Mouse (Mus musculus) hindbrain, embryonic 11.5 days (tissue): ENCODE results near the gene Mfsd9. TPM values are rescaled to one million over a fixed set of nuclear protein-coding genes. Genes with fewer than 3 reads are reported as not detected.

Experiments used
- ATAC-seq: fragments of 200-750 bp; cut with Nextera tagmentation; 2 replicates; pipeline ENCODE4 v1.8.0; 2017; ENCODE audit warnings: mild to moderate bottlenecking, moderate TSS enrichment, moderate library complexity; ENCODE audit not compliant: low FRiP score
- DNase-seq: peaks from one replicate; pipeline ENCODE4 v3.0.0-alpha.2; 2015; ENCODE audit warnings: low spot score
- H3K27ac ChIP-seq: fragments of 300-500 bp; sonication (generic); 2 replicates; pipeline ENCODE4 v1.5.1; 2014; ENCODE audit warnings: mild to moderate bottlenecking, low read depth, low read length
- H3K27me3 ChIP-seq: fragments of 300-500 bp; sonication (generic); 2 replicates; pipeline ENCODE4 v1.6.1; 2014; ENCODE audit warnings: mild to moderate bottlenecking, low read length, moderate library complexity, mixed read lengths; ENCODE audit not compliant: control insufficient read depth, insufficient read depth
- H3K36me3 ChIP-seq: fragments of 300-500 bp; sonication (generic); 2 replicates; pipeline ENCODE4 v1.6.1; 2014; ENCODE audit warnings: mild to moderate bottlenecking, low read length, moderate library complexity, mixed read lengths; ENCODE audit not compliant: control insufficient read depth, insufficient read depth
- H3K4me1 ChIP-seq: fragments of 300-500 bp; sonication (generic); replicated peaks from 2 replicates; pipeline ENCODE4 v1.6.1; 2014; ENCODE audit warnings: low read length, mixed read lengths; ENCODE audit not compliant: control insufficient read depth, insufficient read depth
- H3K4me2 ChIP-seq: fragments of 300-500 bp; sonication (generic); replicated peaks from 2 replicates; pipeline ENCODE4 v1.6.1; 2014; ENCODE audit warnings: mild to moderate bottlenecking, low read depth, low read length
- H3K4me3 ChIP-seq: fragments of 300-500 bp; sonication (generic); 2 replicates; pipeline ENCODE4 v1.5.1; 2014; ENCODE audit warnings: low read depth, low read length
- H3K9ac ChIP-seq: fragments of 300-500 bp; sonication (generic); 2 replicates; pipeline ENCODE4 v1.6.1; 2014; ENCODE audit warnings: low read depth, low read length
- H3K9me3 ChIP-seq: fragments of 300-500 bp; sonication (generic); 2 replicates; pipeline ENCODE4 v1.6.1; 2016; ENCODE audit warnings: low read length; ENCODE audit not compliant: control insufficient read depth
- WGBS: fragments of 180-500 bp; shearing (Covaris S2); extraction: QIAGEN DNeasy Blood & Tissue Kit; methylation state at CpG from one replicate; pipeline ENCODE4 v1.1.7; 2014; 5-methylcytosine and 5-hydroxymethylcytosine counted together
- polyA plus RNA-seq: library from polyadenylated mRNA; unstranded; fragments of >200 nt; fragmentation: Nextera tagmentation; extraction: Ambion mirVana; gene quantifications from 2 replicates; pipeline ENCODE4 v1.2.1, GENCODE M21; 2014

Mfsd9 gene
- polyA plus RNA-seq, 1 experiment from 2014 or later, result 3.2 TPM

- Histone ChIP-seq H3K4me2 (peak overlapping the region; percentile 71), H3K4me1 (no peaks in the 10 kb centered on the region), H3K27ac (no peak overlapping the region), H3K9me3 (no peaks in the 10 kb centered on the region), H3K36me3 (no peaks in the 10 kb centered on the region), H3K9ac (no peak overlapping the region; the same call in 1 of the 2 replicates), H3K27me3 (no peaks in the 10 kb centered on the region), H3K4me3 (peak overlapping the region; percentile 60)
- WGBS, result 35% methylated on average over 5 of the region's 5 CpGs
- ATAC-seq, result peak; percentile 56
- DNase-seq, result peak; percentile 9
These were observed 737 bp downstream of the Mfsd9 start for GRCm38 (mm10) chr1:40789666-40790233.

GRCm38 (mm10) chr1:40788956-40789355 lies 1.5 kb downstream of the Mfsd9 start:
- 86% methylated on average over 6 of the region's 6 CpGs for WGBS
- ATAC-seq (no peak), DNase-seq (no peak)
- Histone ChIP-seq H3K27me3 (no peaks in the 10 kb centered on the region), H3K27ac (no peak overlapping the region), H3K36me3 (no peaks in the 10 kb centered on the region), H3K4me3 (no peak overlapping the region), H3K4me2 (no peak overlapping the region), H3K4me1 (no peaks in the 10 kb centered on the region), H3K9me3 (no peaks in the 10 kb centered on the region), H3K9ac (no peak overlapping the region)

DNA sequence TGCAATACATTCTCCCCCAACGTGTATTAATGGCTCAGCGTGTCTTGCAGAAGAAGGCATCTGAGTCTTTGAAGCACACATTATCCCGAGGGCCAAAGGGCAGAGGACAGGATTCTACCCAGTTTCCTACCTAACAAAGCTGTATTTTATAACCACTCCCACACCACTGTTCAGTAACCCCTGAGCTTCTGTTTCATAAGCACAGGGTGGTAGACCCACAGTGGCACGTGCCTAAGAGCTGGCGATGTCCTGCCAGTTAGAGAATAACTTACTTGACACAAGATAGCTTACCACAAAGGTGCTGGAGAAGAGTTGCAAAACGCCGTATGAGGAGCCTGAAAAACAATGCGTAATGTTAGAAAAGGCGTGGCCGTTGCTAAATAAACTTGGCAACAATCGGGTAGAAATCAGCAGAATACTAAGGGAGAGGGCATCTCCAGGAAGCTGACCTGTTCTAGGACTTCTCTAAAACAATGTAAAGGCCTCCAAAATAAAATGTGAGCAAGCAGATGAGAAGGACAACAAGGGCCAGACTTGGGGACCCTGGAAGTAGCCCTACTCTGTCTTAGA lies 4.5 kb downstream of the Mfsd9 start:
- WGBS, result 91% methylated on average over 11 of the region's 11 CpGs
- no peaks in the 10 kb centered on the region for H3K4me1 ChIP-seq
- H3K4me2 ChIP-seq, result no peak overlapping the region
- no peak for DNase-seq
- H3K9me3 ChIP-seq, result no peaks in the 10 kb centered on the region
- no peaks in the 10 kb centered on the region for H3K27me3 ChIP-seq
- no peaks in the 10 kb centered on the region for H3K36me3 ChIP-seq
- no peak for ATAC-seq
- no peak overlapping the region for H3K4me3 ChIP-seq
- no peak overlapping the region for H3K27ac ChIP-seq
- H3K9ac ChIP-seq, result no peak overlapping the region

GRCm38 (mm10) chr1:40784306-40784705 lies 6.2 kb downstream of the Mfsd9 start:
- no peaks in the 10 kb centered on the region for H3K27me3 ChIP-seq
- WGBS, result 89% methylated on average over 9 of the region's 9 CpGs
- H3K36me3 ChIP-seq, result no peaks in the 10 kb centered on the region
- DNase-seq, result no peak
- no peak overlapping the region for H3K9ac ChIP-seq
- H3K4me1 ChIP-seq, result no peaks in the 10 kb centered on the region
- no peak overlapping the region for H3K4me3 ChIP-seq
- no peak for ATAC-seq
- H3K9me3 ChIP-seq, result no peaks in the 10 kb centered on the region
- no peak overlapping the region for H3K4me2 ChIP-seq
- H3K27ac ChIP-seq, result no peak overlapping the region

DNA sequence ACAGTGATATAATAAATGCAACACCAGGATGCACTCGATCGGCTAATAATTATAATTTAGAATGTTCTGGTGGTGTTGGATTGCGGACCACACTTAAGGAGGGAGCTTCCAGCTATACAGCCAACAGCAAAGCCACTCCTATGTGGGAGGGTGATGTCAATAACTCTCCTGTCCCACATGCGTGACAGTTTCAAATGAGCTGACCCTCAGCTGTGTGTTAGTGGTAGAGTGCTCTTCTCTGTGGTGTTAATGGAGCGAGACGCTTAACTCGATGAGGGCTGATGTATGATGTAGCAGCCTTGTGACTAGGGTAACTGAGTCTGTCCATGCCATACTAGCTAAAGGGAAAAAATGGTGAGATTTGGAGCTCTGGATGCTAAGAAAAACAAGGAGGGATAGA lies 7.0 kb downstream of the Mfsd9 start:
- H3K9me3 ChIP-seq, result no peaks in the 10 kb centered on the region
- H3K36me3 ChIP-seq, result no peaks in the 10 kb centered on the region
- WGBS, result 93% methylated on average over 7 of the region's 7 CpGs
- H3K4me2 ChIP-seq, result no peak overlapping the region
- ATAC-seq (no peak), DNase-seq (no peak)
- no peak overlapping the region for H3K4me3 ChIP-seq
- no peaks in the 10 kb centered on the region for H3K4me1 ChIP-seq
- no peak overlapping the region for H3K27ac ChIP-seq
- no peaks in the 10 kb centered on the region for H3K27me3 ChIP-seq
- H3K9ac ChIP-seq, result no peak overlapping the region

DNA sequence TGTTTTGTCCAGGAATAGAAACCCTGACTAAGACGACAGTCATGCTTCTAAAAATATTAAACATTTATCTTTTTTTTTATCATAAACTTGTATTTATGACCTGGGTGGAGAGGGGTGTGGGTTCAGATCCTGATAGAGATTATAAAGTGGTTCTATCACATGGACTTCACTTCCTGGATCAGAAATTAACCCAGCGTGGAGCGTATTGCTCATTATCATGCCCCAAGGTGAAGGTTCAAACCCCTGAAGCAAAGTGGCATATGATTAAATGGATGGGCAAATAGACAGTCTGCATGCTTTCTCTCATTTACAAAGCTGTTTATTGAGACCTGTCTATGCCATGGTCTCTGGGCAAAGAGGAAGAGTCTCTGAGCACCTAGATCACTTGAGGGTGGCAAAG lies 13.7 kb downstream of the Mfsd9 start:
- Histone ChIP-seq H3K4me1 (no peaks in the 10 kb centered on the region), H3K9ac (no peak overlapping the region), H3K4me3 (no peak overlapping the region), H3K27ac (no peak overlapping the region), H3K36me3 (no peaks in the 10 kb centered on the region), H3K4me2 (no peak overlapping the region), H3K27me3 (no peaks in the 10 kb centered on the region), H3K9me3 (no peaks in the 10 kb centered on the region)
- ATAC-seq (no peak), DNase-seq (no peak)
- 91% methylated on average over 3 of the region's 3 CpGs for WGBS

- Histone ChIP-seq H3K27ac (no peak overlapping the region), H3K9me3 (no peaks in the 10 kb centered on the region), H3K4me2 (no peak overlapping the region), H3K27me3 (no peaks in the 10 kb centered on the region), H3K36me3 (no peaks in the 10 kb centered on the region), H3K4me1 (no peaks in the 10 kb centered on the region), H3K9ac (no peak overlapping the region), H3K4me3 (no peak overlapping the region)
- ATAC-seq (no peak), DNase-seq (no peak)
- WGBS, result 73% methylated on average over 2 of the region's 2 CpGs
These were observed 14.4 kb downstream of the Mfsd9 start for GRCm38 (mm10) chr1:40776102-40776501.

- H3K27ac ChIP-seq, result no peak overlapping the region
- DNase-seq (no peak), ATAC-seq (no peak)
- H3K9ac ChIP-seq, result no peak overlapping the region
- WGBS, result 94% methylated on average over 10 of the region's 10 CpGs
- H3K4me2 ChIP-seq, result no peak overlapping the region
- no peak overlapping the region for H3K4me3 ChIP-seq
- H3K27me3 ChIP-seq, result no peaks in the 10 kb centered on the region
- no peaks in the 10 kb centered on the region for H3K4me1 ChIP-seq
- H3K36me3 ChIP-seq, result no peaks in the 10 kb centered on the region
- H3K9me3 ChIP-seq, result no peaks in the 10 kb centered on the region
These were observed 16.4 kb downstream of the Mfsd9 start for GRCm38 (mm10) chr1:40774040-40774439.

DNA sequence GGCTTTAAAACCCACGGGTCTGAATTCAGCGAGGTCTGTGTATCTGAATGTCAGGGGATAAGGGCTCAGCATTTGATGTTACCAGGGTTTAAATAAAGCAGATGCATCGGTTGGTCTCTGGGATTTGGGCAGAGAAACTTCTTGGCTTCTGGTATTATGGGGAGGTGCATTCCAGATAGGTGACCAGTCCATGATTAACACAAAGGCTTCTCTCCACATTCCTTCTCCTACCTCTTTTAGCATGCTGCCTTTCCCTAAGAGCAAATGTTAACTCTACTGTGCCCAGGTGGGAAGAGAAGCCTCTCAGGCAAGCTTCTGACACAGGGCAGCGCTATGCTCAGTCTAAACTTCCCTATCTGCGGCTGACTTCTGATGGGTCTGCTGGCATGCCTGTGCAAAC lies 17.3 kb downstream of the Mfsd9 start:
- no peaks in the 10 kb centered on the region for H3K4me1 ChIP-seq
- WGBS, result 94% methylated on average over 5 of the region's 5 CpGs
- H3K9me3 ChIP-seq, result no peaks in the 10 kb centered on the region
- no peak overlapping the region for H3K9ac ChIP-seq
- H3K27me3 ChIP-seq, result no peaks in the 10 kb centered on the region
- no peaks in the 10 kb centered on the region for H3K36me3 ChIP-seq
- H3K4me3 ChIP-seq, result no peak overlapping the region
- ATAC-seq, result no peak
- DNase-seq, result no peak
- H3K27ac ChIP-seq, result no peak overlapping the region
- no peak overlapping the region for H3K4me2 ChIP-seq
